Mouse (Mus musculus) megakaryocyte, embryonic 14.5 days (primary cell): Measurements from ENCODE around the gene Fam98a. TPM values are rescaled to one million over a fixed set of nuclear protein-coding genes. Genes with fewer than 3 reads are reported as not detected.
A peak's percentile ranks its signal among the peaks of the same experiment; 100 is the strongest.

Experiments
- H3K27me3 ChIP-seq: replicated peaks from 2 replicates; pipeline ENCODE3; 2012; ENCODE audit warnings: inconsistent platforms
- H3K36me3 ChIP-seq: replicated peaks from 2 replicates; pipeline ENCODE3; 2012; ENCODE audit warnings: low read length, inconsistent platforms, mixed read lengths
- H3K4me1 ChIP-seq: 2 replicates; pipeline ENCODE4 v1.6.1; 2012; ENCODE audit warnings: inconsistent platforms
- H3K4me3 ChIP-seq: replicated peaks from 2 replicates; pipeline ENCODE3; 2012; ENCODE audit warnings: moderate library complexity, mild to moderate bottlenecking, inconsistent platforms
- H3K9me3 ChIP-seq: 2 replicates; pipeline ENCODE4 v1.6.1; 2012; ENCODE audit warnings: inconsistent platforms
- FLI1 ChIP-seq: IDR thresholded peaks from 2 replicates; pipeline ENCODE4 v1.6.1; 2012; ENCODE audit warnings: low read length, inconsistent platforms, mixed read lengths
- GATA1 ChIP-seq: IDR thresholded peaks from 3 replicates; pipeline ENCODE4 v1.6.1; 2012; ENCODE audit warnings: mixed read lengths, low read length, inconsistent platforms, borderline replicate concordance
- polyA plus RNA-seq: library from polyadenylated mRNA; stranded (reverse); fragments of >175 nt; gene quantifications from 2 replicates; pipeline ENCODE4 v1.2.3, GENCODE M21; 2012; ENCODE audit warnings: low replicate concordance; ENCODE audit not compliant: insufficient read depth

The Fam98a gene
- 2.4 and 11.2 TPM in 2 replicates for polyA plus RNA-seq

DNA sequence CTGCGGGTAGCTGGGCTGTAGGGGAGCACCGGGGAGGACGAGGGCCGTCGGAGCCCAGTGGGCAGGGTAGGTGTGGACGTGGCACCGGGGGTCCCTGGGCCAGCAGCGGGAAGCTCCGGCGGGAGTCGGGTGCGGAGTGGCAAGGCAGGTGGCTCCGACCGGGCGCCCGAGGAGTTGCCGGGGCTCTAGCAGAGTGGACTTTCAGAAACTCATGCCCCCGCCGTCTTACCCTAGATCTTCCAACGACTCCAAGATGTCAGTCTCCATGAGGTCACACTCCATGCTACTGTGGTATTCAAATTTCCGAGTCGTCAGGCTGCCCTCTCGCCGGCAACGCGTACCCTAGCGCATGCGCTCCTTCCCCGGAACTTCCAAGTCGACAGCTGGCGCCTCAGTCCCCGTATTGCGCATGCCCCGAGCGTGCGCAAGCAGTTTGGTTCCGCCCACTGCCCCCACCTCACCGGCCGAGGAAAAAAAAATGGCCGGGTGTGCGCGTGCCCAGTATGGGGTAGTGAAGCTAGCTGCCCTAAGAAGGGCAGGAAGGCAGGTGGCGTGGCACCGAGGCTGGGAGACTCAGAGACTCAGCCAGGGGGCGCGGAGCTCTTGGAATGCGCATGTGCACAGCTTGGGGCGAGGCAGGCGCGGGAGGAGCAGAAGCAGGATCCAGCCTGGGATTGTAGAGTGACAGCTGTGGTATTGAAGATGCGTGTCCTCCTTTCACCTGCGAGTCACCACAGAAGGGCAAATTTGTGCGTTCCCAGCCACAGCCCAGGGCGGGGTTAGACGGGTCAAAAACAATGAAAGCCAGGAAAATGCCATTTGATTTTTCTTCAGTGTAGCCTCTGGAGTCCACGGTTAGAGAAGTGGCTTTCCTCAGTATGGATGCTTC is at the start of gene Fam98a:
Fam98a (minus strand) TSS at position 435 of the 889 bp plus-strand sequence.
- Histone ChIP-seq H3K9me3 (peaks cover 8% of the 10 kb centered on the region; the same call in 1 of the 2 replicates), H3K27me3 (no peaks in the 10 kb centered on the region), H3K4me3 (peak within 1 kb of the TSS; percentile 100), H3K36me3 (peaks cover 24% of the 10 kb centered on the region), H3K4me1 (peaks cover 30% of the 10 kb centered on the region)
- no peak for TF ChIP-seq FLI1

DNA sequence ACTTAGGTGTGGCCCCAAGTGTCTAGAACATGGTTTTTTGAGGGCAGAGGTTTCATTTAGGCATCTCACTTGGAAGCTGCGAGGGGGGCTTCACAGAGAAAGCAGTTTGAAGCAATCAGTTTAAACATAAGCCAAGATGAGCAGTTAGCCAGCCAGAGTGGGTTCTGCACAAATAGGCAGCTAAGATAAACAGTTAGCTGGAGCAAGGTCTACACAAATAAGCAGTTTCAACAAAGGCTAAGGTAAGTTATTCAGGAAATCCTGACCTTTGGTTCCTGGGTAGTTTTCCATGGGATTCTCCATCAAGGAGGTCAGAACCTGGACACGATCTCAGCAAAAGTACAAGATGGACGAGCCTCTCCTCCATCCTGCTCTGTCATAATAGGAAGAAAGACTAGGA is 46.9 kb upstream of the Fam98a start:
- H3K4me3 ChIP-seq = no peak overlapping the region
- no peaks in the 10 kb centered on the region for H3K4me1 ChIP-seq
- H3K9me3 ChIP-seq = peaks cover 13% of the 10 kb centered on the region
- TF ChIP-seq GATA1 (no peak), FLI1 (no peak)
- no peaks in the 10 kb centered on the region for H3K36me3 ChIP-seq
- no peaks in the 10 kb centered on the region for H3K27me3 ChIP-seq

- no peaks in the 10 kb centered on the region for H3K27me3 ChIP-seq
- no peaks in the 10 kb centered on the region for H3K36me3 ChIP-seq
- H3K4me3 ChIP-seq = no peak overlapping the region
- TF ChIP-seq FLI1 (no peak), GATA1 (no peak)
- peaks cover 5% of the 10 kb centered on the region; the same call in 1 of the 2 replicates for H3K9me3 ChIP-seq
- no peaks in the 10 kb centered on the region for H3K4me1 ChIP-seq
Measured at GRCm38 (mm10) chr17:75582738-75583137, 31.0 kb upstream of the Fam98a start.

DNA sequence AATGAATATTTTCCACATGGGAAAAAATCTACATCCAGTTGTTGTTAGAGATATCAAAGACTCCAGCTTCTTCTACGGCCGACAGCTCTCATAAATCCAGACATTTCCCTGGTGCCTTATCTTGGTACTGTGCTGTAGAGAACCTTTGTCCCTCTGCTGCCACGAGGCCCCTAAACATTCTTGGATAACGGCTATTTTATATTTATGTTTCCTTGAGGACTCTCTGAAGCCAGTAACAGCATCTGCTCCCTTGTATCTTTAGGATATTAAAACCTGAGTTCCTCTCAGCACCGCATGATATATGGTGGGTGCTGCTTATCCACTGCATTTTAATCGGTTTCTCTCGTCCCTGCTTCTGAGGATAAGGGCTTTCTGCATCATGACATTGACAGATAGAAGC is 23.9 kb upstream of the Fam98a start:
- no peaks in the 10 kb centered on the region for H3K27me3 ChIP-seq
- TF ChIP-seq GATA1 = no peak
- no peak for TF ChIP-seq FLI1
- H3K4me3 ChIP-seq = no peak overlapping the region
- no peaks in the 10 kb centered on the region for H3K9me3 ChIP-seq
- no peaks in the 10 kb centered on the region for H3K4me1 ChIP-seq
- no peaks in the 10 kb centered on the region for H3K36me3 ChIP-seq

DNA sequence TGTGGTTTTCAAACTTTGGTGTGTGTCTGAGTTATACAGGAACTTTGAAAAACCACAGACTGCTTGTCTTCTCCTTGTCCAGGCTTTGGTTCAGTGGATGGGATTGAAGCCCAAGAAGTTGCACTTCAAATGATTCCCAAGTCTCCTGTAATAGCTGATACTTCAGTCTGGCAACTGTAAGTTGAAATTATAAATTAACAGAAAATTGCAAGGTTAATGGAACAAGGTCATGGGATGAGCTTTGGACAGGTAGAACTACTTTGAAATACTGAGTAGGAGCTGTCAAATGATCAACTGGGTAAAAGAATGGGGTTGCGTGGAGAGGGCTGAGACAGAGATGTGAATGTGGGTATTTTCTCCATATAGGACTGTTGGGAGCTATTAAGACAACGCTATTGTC is 6.3 kb upstream of the Fam98a start:
- H3K4me1 ChIP-seq = peaks cover 11% of the 10 kb centered on the region; the same call in 1 of the 2 replicates
- no peak overlapping the region for H3K4me3 ChIP-seq
- no peaks in the 10 kb centered on the region for H3K27me3 ChIP-seq
- TF ChIP-seq GATA1 (no peak), FLI1 (no peak)
- H3K9me3 ChIP-seq = peaks cover 59% of the 10 kb centered on the region
- H3K36me3 ChIP-seq = no peaks in the 10 kb centered on the region

DNA sequence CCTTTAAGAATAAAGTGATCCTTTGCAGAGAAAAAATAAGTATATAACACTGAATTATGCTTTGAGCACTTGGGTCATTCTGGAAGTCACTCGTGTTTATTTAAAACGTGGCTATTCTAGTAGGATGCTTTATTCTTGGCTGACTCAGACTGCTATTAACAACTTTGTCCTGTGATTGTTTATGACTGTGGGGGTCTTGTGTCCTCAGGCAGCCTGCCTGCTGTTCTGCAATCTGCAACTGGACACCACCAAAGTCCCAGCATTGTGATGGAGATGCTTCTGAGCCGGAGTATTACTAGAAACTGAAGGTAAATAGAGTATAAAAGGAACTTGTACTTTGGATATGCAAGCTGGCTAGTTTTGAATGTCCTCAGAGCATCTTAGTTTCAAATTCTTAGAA is 5.3 kb upstream of the Fam98a start:
- no peaks in the 10 kb centered on the region for H3K27me3 ChIP-seq
- TF ChIP-seq FLI1 (no peak), GATA1 (no peak)
- H3K9me3 ChIP-seq = peaks cover 51% of the 10 kb centered on the region
- peaks cover 12% of the 10 kb centered on the region for H3K4me1 ChIP-seq
- H3K36me3 ChIP-seq = no peaks in the 10 kb centered on the region
- H3K4me3 ChIP-seq = no peak overlapping the region

DNA sequence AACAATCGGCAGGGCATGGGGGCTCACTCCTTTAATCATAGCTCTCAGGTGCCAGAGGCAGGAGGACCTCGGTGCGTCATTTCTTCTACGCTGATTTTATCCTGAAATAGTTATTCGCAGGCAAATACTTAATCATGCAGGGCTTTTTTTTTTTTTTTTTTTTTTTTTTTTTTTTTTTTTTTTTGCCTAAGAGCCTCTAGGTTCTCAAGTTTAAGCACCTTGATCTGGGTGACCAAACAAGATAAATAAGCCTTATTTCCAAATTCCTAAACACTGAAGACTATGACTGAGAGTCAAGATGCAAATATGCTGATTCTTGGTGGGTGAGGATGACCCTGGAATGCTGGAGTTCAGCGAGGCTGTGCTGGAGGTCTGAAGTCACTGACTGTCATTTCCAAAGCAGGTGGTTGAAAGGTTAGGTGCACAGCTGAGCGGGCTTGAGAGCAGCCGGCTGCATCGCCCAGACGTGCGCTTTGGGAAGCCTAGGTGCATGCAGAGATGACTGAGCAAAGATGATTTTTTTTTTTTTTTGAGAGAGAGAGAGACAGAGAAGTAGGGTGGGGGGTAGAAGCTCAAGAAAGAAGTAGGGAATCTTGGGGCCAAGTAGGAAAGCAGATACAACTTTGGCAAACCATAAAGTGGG is 854 bp downstream of the Fam98a start:
- no peak for TF ChIP-seq FLI1
- no peak for TF ChIP-seq GATA1
- H3K4me3 ChIP-seq = peak overlapping the region; percentile 100
- no peaks in the 10 kb centered on the region for H3K27me3 ChIP-seq
- H3K4me1 ChIP-seq = peaks cover 35% of the 10 kb centered on the region
- H3K36me3 ChIP-seq = peaks cover 32% of the 10 kb centered on the region
- H3K9me3 ChIP-seq = peaks cover 3% of the 10 kb centered on the region; the same call in 1 of the 2 replicates

DNA sequence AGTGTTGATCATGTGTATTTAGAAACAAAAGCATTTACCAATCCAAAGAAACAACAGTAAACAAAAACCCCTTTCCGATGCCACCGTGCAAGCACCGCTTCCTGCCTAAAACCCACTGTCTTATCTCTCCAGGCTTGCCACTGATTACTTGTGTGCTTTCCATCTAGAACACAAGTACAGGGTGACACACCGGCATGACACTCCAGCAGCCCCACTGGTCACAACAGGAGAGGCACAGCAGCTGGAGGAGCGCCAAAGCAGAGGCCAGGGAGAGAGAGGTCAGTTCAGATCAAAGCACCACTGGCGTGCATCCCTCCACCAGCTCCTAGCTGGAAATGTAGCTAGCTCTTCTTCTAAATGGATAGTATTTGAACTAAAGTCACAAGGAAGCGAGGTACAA is 7.5 kb downstream of the Fam98a start:
- peaks cover 93% of the 10 kb centered on the region for H3K36me3 ChIP-seq

GRCm38 (mm10) chr17:75543434-75543833 is 8.3 kb downstream of the Fam98a start:
- peaks cover 97% of the 10 kb centered on the region for H3K36me3 ChIP-seq
- TF ChIP-seq GATA1 (no peak), FLI1 (no peak)
- H3K27me3 ChIP-seq = no peaks in the 10 kb centered on the region
- H3K4me1 ChIP-seq = peaks cover 27% of the 10 kb centered on the region
- no peaks in the 10 kb centered on the region for H3K9me3 ChIP-seq
- H3K4me3 ChIP-seq = no peak overlapping the region

More for the DNA sequence above, 7.5 kb downstream of the Fam98a start:
- H3K4me3 ChIP-seq = no peak overlapping the region
- no peaks in the 10 kb centered on the region for H3K9me3 ChIP-seq
- peaks cover 31% of the 10 kb centered on the region for H3K4me1 ChIP-seq
- TF ChIP-seq FLI1 (no peak), GATA1 (no peak)
- H3K27me3 ChIP-seq = no peaks in the 10 kb centered on the region

DNA sequence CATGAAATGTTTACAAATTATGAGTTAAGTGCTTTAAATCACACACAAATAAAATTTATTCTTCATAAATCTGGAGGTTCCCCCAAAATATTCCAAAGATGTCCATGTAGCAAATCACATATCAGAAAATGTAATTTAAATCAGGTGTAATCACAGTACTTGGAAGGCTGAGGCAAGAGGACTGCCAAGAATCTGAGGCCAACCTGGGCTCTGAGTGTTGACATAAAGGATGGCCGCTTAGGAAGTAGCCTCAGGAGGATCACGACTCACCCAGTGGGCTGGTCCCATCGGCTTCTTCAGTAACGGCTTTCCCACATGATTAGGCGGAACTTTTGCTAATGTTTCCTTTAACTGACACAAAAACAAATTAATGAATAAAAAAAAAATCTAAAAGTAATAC is 11.9 kb downstream of the Fam98a start:
- Histone ChIP-seq H3K9me3 (no peaks in the 10 kb centered on the region), H3K27me3 (no peaks in the 10 kb centered on the region), H3K4me3 (no peak overlapping the region), H3K4me1 (peaks cover 20% of the 10 kb centered on the region), H3K36me3 (peaks cover 91% of the 10 kb centered on the region)
- TF ChIP-seq FLI1 (no peak), GATA1 (no peak)
